ENCODE assay signal across 51 mouse cellular contexts in the genomic region with DNA sequence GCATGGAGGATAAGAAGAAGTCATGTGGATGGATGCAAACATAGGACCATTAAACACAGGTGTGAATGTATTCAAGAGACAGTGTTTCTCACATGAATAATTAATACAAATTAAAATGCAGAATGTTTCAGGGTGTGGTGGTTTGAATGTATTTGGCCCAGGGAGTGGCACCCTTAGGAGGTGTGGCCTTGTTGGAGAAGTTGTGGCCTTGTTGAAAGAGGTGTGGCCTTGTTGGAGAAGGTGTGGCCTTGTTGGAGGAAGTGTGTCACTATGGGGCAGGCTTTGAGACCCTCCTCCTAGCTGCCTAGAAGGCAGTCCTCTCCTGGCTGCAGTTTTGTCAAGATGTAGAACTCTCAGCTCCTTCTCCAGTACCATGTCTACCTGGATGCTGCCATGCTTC. TPM values are rescaled to one million over a fixed set of nuclear protein-coding genes. Genes with fewer than 3 reads are reported as not detected.
"Had no signal": no experiment of that assay in that cellular context is flagged by ENCODE, and none has a peak within 500 bp of the region (broad histone marks: within the 10 kb centered on the region; RNA-seq: fewer than 3 reads in every experiment).

No protein-coding gene starts in this region.

- H3K9ac ChIP-seq: heart, embryonic 12.5 days; heart, embryonic 13.5 days; heart, embryonic 15.5 days; hindbrain, embryonic 12.5 days; hindbrain, embryonic 13.5 days; hindbrain, embryonic 14.5 days; hindbrain, embryonic 15.5 days; intestine, embryonic 15.5 days; kidney, embryonic 15.5 days had no signal

- H3K27ac ChIP-seq: heart, embryonic 13.5 days; heart, embryonic 15.5 days; hindbrain, embryonic 10.5 days; hindbrain, embryonic 12.5 days; hindbrain, embryonic 13.5 days; hindbrain, embryonic 14.5 days; hindbrain, embryonic 15.5 days; hindbrain, postnatal 0 days; intestine, embryonic 15.5 days; kidney, embryonic 15.5 days; kidney, postnatal 0 days; layer of hippocampus, adult 2 months; left cerebral cortex, adult 2 months had no signal

- H3K27me3 ChIP-seq: heart, embryonic 12.5 days; heart, embryonic 13.5 days; heart, embryonic 15.5 days; hindbrain, embryonic 12.5 days; hindbrain, embryonic 15.5 days; intestine, embryonic 15.5 days; kidney, embryonic 15.5 days had no signal

- H3K9me3 ChIP-seq: heart, embryonic 13.5 days; heart, embryonic 15.5 days; hindbrain, embryonic 12.5 days; hindbrain, embryonic 13.5 days; hindbrain, embryonic 15.5 days; intestine, embryonic 15.5 days; kidney, embryonic 15.5 days had no signal

- H3K4me1 ChIP-seq: heart, embryonic 12.5 days; heart, embryonic 13.5 days; heart, embryonic 15.5 days; hindbrain, embryonic 12.5 days; hindbrain, embryonic 13.5 days; hindbrain, embryonic 15.5 days; intestine, embryonic 15.5 days; kidney, embryonic 15.5 days had no signal

- H3K36me3 ChIP-seq: heart, embryonic 12.5 days; heart, embryonic 13.5 days; heart, embryonic 15.5 days; hindbrain, embryonic 10.5 days; hindbrain, embryonic 12.5 days; hindbrain, embryonic 13.5 days; hindbrain, embryonic 15.5 days; intestine, embryonic 15.5 days; kidney, embryonic 15.5 days had no signal

- H3K4me3 ChIP-seq: heart, embryonic 12.5 days; heart, embryonic 13.5 days; heart, embryonic 15.5 days; hindbrain, embryonic 10.5 days; hindbrain, embryonic 12.5 days; hindbrain, embryonic 13.5 days; hindbrain, embryonic 15.5 days; intestine, embryonic 15.5 days; kidney, embryonic 15.5 days; layer of hippocampus, adult 2 months; left cerebral cortex, adult 2 months had no signal

- ATAC-seq: hindbrain, embryonic 16.5 days; hindbrain, postnatal 0 days; inflammation-experienced regulatory T-cells, adult 6 months; intestine, embryonic 15.5 days; intestine, embryonic 16.5 days; intestine, postnatal 0 days had no signal

- DNase-seq: heart, postnatal 10 days; heart, postnatal 14 days; heart, postnatal 36 days; heart, postnatal 4 days; kidney, adult 11 months; kidney, adult 18-20 months; kidney, adult 2 months; kidney, adult 8-10 months; kidney, adult 9 months; kidney, postnatal 10 days; kidney, postnatal 14 days; kidney, postnatal 25 days; kidney, postnatal 36 days; kidney, postnatal 4 days; layer of hippocampus, adult 9-11 months; layer of hippocampus, postnatal 36 days had no signal

RNA-seq across cellular contexts. Expression of a gene that starts 5.6 kb away (rescaled TPM):
- total RNA-seq: heart, postnatal 10 days; heart, postnatal 14 days; heart, postnatal 25 days; heart, postnatal 36 days; hindbrain, postnatal 0 days; layer of hippocampus, adult 18-20 months; layer of hippocampus, adult 2 months; layer of hippocampus, adult 8-10 months; layer of hippocampus, postnatal 10 days; layer of hippocampus, postnatal 14 days; layer of hippocampus, postnatal 25 days; layer of hippocampus, postnatal 36 days; left cerebral cortex, adult 18-20 months; left cerebral cortex, adult 2 months; left cerebral cortex, adult 8-10 months had no signal
- polyA plus RNA-seq: heart, embryonic 12.5 days; heart, embryonic 13.5 days; heart, embryonic 14.5 days; heart, postnatal 0 days; hindbrain, embryonic 10.5 days; hindbrain, embryonic 11.5 days; hindbrain, embryonic 12.5 days; hindbrain, embryonic 13.5 days; inflammation-experienced regulatory T-cells, adult 6 months; intestine, embryonic 14.5 days; kidney, adult 2 months; kidney, embryonic 15.5 days had no signal

RNA-seq across cellular contexts. Expression of a gene that starts 11.2 kb away (rescaled TPM):
- total RNA-seq: layer of hippocampus, postnatal 10 days; layer of hippocampus, postnatal 14 days; layer of hippocampus, postnatal 25 days; layer of hippocampus, postnatal 36 days; left cerebral cortex, adult 18-20 months; left cerebral cortex, adult 2 months; left cerebral cortex, adult 8-10 months had no signal
- polyA plus RNA-seq: heart, embryonic 14.5 days; hindbrain, embryonic 10.5 days; hindbrain, embryonic 11.5 days; inflammation-experienced regulatory T-cells, adult 6 months had no signal

RNA-seq across cellular contexts. Expression of a gene that starts 44.7 kb away (rescaled TPM):
- total RNA-seq: heart, postnatal 10 days; heart, postnatal 14 days; heart, postnatal 25 days; heart, postnatal 36 days; heart, postnatal 4 days; hematopoietic stem cell, adult 5-6 weeks; hindbrain, postnatal 0 days; layer of hippocampus, adult 18-20 months; layer of hippocampus, adult 2 months; layer of hippocampus, adult 8-10 months; layer of hippocampus, postnatal 10 days; layer of hippocampus, postnatal 14 days; layer of hippocampus, postnatal 25 days; layer of hippocampus, postnatal 36 days; left cerebral cortex, adult 18-20 months; left cerebral cortex, adult 2 months; left cerebral cortex, adult 8-10 months had no signal
- polyA plus RNA-seq: heart, embryonic 12.5 days; heart, embryonic 13.5 days; heart, embryonic 14.5 days; heart, embryonic 15.5 days; heart, embryonic 16.5 days; heart, postnatal 0 days; hindbrain, embryonic 10.5 days; hindbrain, embryonic 11.5 days; hindbrain, embryonic 12.5 days; hindbrain, embryonic 13.5 days; hindbrain, embryonic 14.5 days; hindbrain, embryonic 15.5 days; hindbrain, embryonic 16.5 days; hindbrain, postnatal 0 days; inflammation-experienced regulatory T-cells, adult 6 months; intestine, embryonic 14.5 days; intestine, embryonic 15.5 days; intestine, embryonic 16.5 days; intestine, postnatal 0 days; kidney, adult 2 months; kidney, embryonic 14.5 days; kidney, embryonic 15.5 days; kidney, embryonic 16.5 days; kidney, postnatal 0 days; large intestine, adult 2 months had no signal
